Mouse (Mus musculus): ENCODE measurements around the gene Elobl. TPM values are rescaled to one million over a fixed set of nuclear protein-coding genes. Genes with fewer than 3 reads are reported as not detected.

Gene Elobl
- polyA plus RNA-seq, 1 experiment = not detected

DNA sequence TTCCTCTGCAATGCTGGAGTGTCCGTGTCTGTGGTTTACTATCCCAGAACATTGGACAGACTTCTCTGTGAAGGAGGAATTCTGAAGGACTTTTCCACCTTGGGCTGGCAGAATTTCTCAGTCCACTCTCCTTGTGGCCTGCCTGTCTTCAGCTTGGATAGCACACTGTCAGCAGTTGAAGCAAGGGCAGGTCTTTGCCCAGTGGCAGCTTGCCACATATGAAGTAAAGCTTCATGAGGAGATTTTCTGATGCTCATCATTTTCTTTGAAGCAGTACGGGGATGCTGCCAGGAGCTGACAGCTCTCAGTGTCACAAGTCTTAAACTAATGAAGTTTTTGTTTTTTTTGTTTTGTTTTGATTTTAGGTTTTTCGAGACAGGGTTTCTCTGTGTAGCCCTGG lies 7.9 kb downstream of the Elobl start:
- Histone ChIP-seq H3K27ac (ENCODE audit: insufficient read depth, low read depth, low read length) (peak overlapping the region; percentile 58), H3K4me1 (ENCODE audit: control insufficient read depth, insufficient read depth, low read length) (peaks cover 10% of the 10 kb centered on the region), H3K4me3 (ENCODE audit: insufficient read depth, low read length) (no peak overlapping the region)
- TF ChIP-seq CTCF (IDR thresholded peaks at IDR 0.05; ENCODE audit: low read depth, low read length) (no peak), POLR2A (IDR thresholded peaks at IDR 0.05; ENCODE audit: borderline replicate concordance, low read depth, low read length) (no peak)

DNA sequence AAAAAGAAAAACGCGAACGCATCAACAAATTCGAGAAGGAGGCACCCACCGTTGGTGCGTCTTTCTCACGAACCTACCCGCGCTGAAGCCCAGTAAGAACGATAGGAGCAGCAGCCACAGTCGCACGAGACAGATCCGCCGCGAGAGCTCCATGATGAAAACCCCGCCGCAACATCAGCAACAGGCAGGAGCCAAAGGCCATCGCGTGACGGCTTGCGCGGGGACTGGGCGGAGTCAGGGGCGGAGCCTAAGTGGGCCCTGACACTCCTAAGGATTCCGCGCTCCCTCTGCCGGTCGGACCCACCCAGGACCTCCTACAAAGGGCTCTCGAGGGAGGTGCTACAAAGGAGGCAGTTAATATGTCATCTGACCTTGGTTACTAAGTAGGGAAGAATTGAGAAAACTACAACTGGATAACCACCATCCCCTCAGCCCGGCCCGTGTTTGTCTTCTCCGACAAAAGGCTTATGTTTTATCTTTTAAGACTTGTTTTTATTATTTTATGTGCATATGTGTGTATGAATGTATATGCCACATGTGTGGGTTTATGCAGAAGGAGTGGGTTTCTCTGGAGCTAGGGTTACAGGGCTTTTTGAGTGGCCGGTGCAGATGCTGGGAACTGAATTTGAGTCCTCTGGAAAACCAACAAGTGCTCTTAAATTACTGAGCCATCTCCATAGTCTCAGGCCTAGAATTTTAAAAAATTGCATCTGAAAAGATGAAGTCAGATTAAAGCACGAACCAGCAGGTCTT lies 11.3 kb downstream of the Elobl start, which contains the start of gene Scpep1:
Gene Scpep1 (minus strand): TSS at position 249 of the 753 bp plus-strand sequence.
- H3K27ac ChIP-seq (ENCODE audit: insufficient read depth, low read depth, low read length) = peak within 1 kb of the TSS; percentile 96
- H3K4me1 ChIP-seq (ENCODE audit: control insufficient read depth, insufficient read depth, low read length) = peaks cover 38% of the 10 kb centered on the region
- no peak for TF ChIP-seq CTCF (IDR thresholded peaks at IDR 0.05; ENCODE audit: low read depth, low read length)
- TF ChIP-seq POLR2A (IDR thresholded peaks at IDR 0.05; ENCODE audit: borderline replicate concordance, low read depth, low read length) = 0 out of 2 replicates have a peak, but pooled peaks have one; percentile 48
- peak within 1 kb of the TSS; percentile 83 for H3K4me3 ChIP-seq (ENCODE audit: insufficient read depth, low read length)

DNA sequence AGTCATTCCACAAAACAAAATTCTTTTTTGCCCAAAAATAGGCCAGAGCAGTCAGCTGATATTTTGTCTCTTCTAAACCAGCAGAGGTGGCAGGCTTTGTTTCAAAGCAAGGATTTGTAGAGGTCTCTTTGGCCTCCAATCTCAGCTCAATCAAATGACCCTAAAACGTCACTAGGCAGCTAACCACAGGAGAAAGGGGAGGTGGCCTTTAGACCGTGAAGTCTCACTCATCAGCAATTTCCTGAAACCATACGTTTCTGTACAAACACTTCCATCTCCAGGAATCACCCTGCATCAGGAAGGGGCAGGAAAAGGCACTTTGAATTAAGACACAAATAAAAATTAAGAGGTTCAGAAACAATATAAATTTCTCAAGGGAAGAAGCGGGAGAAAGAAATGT lies 11.9 kb downstream of the Elobl start:
- Histone ChIP-seq H3K4me1 (ENCODE audit: control insufficient read depth, insufficient read depth, low read length) (peaks cover 40% of the 10 kb centered on the region), H3K27ac (ENCODE audit: insufficient read depth, low read depth, low read length) (peak overlapping the region; percentile 96), H3K4me3 (ENCODE audit: insufficient read depth, low read length) (peak overlapping the region; percentile 83)
- no peak for TF ChIP-seq POLR2A (IDR thresholded peaks at IDR 0.05; ENCODE audit: borderline replicate concordance, low read depth, low read length)
- no peak for TF ChIP-seq CTCF (IDR thresholded peaks at IDR 0.05; ENCODE audit: low read depth, low read length)

DNA sequence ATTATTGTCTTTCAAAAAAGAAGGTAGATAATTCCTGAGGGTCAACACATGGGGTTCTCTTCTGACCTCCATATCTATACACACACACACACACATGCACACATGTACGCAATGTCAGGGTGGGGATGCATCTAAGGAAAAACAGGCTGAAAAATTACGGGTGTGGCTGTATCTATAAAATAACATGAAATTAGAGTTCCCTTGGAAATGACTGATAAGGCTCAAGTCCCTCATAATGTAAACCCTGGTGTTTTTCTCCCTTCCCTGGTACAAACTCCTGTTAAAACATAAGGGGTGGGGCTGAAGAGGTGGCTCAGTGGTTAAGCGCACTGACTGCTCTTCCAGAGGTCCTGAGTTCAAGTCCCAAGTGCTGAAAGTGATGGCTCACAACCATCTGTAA lies 13.1 kb downstream of the Elobl start:
- Histone ChIP-seq H3K27ac (ENCODE audit: insufficient read depth, low read depth, low read length) (no peak overlapping the region), H3K4me3 (ENCODE audit: insufficient read depth, low read length) (peak overlapping the region; percentile 83), H3K4me1 (ENCODE audit: control insufficient read depth, insufficient read depth, low read length) (peaks cover 46% of the 10 kb centered on the region)
- TF ChIP-seq POLR2A (IDR thresholded peaks at IDR 0.05; ENCODE audit: borderline replicate concordance, low read depth, low read length) (no peak), CTCF (IDR thresholded peaks at IDR 0.05; ENCODE audit: low read depth, low read length) (no peak)

DNA sequence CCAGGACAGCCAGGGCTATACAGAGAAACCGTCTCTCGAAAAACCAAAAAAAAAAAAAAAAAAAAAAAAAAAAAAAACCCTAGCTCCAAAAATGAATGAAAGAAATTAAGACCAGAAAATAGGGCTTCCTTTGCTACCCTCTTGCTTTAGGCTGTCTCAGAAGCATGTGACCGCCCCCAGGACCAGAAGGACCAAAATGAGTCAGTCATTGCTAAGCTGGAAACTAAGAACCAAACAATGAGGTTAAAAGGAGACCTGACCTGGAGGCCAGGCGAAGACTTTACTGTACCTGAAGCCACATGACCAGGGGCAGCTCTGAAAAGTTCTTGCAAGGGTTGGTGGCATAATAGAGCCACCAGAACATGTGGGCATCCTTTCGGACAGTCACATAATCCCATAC lies 14.6 kb downstream of the Elobl start:
- TF ChIP-seq CTCF (IDR thresholded peaks at IDR 0.05; ENCODE audit: low read depth, low read length) = no peak
- no peak for TF ChIP-seq POLR2A (IDR thresholded peaks at IDR 0.05; ENCODE audit: borderline replicate concordance, low read depth, low read length)
- Histone ChIP-seq H3K4me3 (ENCODE audit: insufficient read depth, low read length) (no peak overlapping the region), H3K27ac (ENCODE audit: insufficient read depth, low read depth, low read length) (no peak overlapping the region), H3K4me1 (ENCODE audit: control insufficient read depth, insufficient read depth, low read length) (peaks cover 44% of the 10 kb centered on the region)

DNA sequence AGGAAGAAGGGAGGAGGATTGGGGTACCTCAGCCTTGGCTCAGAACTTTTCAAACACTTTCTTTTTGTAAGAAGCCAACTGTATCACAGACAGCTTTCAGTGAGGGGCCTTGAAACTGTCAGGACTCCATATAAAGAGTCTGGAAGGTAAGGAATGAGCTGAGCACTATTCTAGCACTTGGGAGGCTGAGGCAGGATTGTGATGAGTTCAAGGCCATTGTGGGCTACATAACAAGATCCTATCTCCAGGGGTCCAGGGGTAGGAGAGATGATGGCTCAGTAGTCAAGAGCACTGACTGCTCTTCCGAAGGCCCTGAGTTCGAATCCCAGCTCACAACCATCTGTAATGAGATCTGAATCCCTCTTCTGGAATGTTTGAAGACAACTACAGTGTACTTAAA lies 15.2 kb downstream of the Elobl start:
- TF ChIP-seq POLR2A (IDR thresholded peaks at IDR 0.05; ENCODE audit: borderline replicate concordance, low read depth, low read length) = no peak
- TF ChIP-seq CTCF (IDR thresholded peaks at IDR 0.05; ENCODE audit: low read depth, low read length) = no peak
- Histone ChIP-seq H3K4me1 (ENCODE audit: control insufficient read depth, insufficient read depth, low read length) (peaks cover 48% of the 10 kb centered on the region), H3K27ac (ENCODE audit: insufficient read depth, low read depth, low read length) (no peak overlapping the region), H3K4me3 (ENCODE audit: insufficient read depth, low read length) (no peak overlapping the region)

- peak overlapping the region; percentile 66 for H3K27ac ChIP-seq (ENCODE audit: insufficient read depth, low read depth, low read length)
- TF ChIP-seq CTCF (IDR thresholded peaks at IDR 0.05; ENCODE audit: low read depth, low read length) (no peak), POLR2A (IDR thresholded peaks at IDR 0.05; ENCODE audit: borderline replicate concordance, low read depth, low read length) (no peak)
- H3K4me1 ChIP-seq (ENCODE audit: control insufficient read depth, insufficient read depth, low read length) = peaks cover 49% of the 10 kb centered on the region
- H3K4me3 ChIP-seq (ENCODE audit: insufficient read depth, low read length) = 0 out of 2 replicates have a peak overlapping the region, but pooled peaks have one; percentile 1
Observed at GRCm38 (mm10) chr11:88950640-88951250, 16.0 kb downstream of the Elobl start.

DNA sequence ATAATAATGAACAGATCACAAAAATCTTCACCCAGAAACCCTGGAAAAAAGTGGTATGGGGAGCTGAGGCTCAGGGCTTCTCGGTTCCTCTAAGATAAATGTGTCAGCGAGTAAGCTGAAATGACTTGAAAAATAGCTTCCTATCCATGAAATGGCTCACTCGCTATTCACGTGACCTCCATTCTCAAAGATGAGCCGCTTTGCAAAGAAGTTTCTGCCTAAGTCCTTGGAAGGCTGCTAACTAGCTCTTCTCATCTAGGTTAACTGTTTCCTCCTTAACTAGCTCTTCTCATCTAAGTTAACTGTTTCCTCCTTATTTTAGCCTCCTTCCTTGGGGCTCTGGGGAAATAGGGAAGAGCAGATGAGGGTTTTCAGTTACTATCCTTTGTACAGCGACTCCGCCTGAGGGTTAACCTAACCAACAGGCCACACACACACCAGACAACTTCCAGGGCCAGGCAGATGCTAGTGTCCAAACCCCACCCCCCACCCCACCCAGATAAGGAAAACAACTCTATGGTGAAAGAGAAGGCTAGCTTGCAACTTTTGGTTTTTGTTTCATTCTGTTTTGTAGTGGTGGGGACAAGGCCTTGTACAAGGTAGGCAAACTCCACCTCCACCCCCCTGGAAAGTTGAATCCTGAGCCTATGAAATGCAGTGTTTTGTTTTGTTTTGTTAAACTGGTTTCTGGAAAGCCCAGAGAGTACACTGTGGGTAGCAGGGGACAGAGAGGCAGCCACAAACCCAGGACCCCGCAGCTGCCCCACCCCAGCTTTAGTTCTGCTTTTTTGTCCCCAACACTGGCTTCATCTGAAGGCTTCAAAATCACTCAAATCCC lies 16.7 kb downstream of the Elobl start:
- peak overlapping the region; percentile 66 for H3K27ac ChIP-seq (ENCODE audit: insufficient read depth, low read depth, low read length)
- peaks cover 46% of the 10 kb centered on the region for H3K4me1 ChIP-seq (ENCODE audit: control insufficient read depth, insufficient read depth, low read length)
- 0 out of 2 replicates have a peak overlapping the region, but pooled peaks have one; percentile 1 for H3K4me3 ChIP-seq (ENCODE audit: insufficient read depth, low read length)
- TF ChIP-seq CTCF (IDR thresholded peaks at IDR 0.05; ENCODE audit: low read depth, low read length) = no peak
- no peak for TF ChIP-seq POLR2A (IDR thresholded peaks at IDR 0.05; ENCODE audit: borderline replicate concordance, low read depth, low read length)

DNA sequence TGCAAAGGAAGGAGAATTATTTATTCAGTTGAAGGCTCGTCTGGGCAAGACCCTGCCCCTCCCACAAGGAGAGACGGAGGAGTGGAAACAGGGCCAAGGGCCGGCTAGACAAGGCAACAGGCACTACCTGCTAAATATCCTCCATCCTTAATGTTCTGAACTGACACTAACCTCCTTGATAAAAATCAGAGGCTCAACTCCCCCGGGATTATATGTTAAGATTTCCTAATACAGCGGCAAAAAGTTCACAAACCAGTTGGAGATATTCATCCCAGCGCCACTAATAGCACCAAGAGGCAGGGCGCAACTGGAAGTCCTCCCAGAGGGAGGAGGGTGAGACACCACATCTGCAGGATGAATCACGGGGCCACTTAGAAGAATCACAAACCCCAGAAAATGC lies 17.8 kb downstream of the Elobl start:
- Histone ChIP-seq H3K27ac (ENCODE audit: insufficient read depth, low read depth, low read length) (no peak overlapping the region), H3K4me1 (ENCODE audit: control insufficient read depth, insufficient read depth, low read length) (peaks cover 46% of the 10 kb centered on the region), H3K4me3 (ENCODE audit: insufficient read depth, low read length) (no peak overlapping the region)
- no peak for TF ChIP-seq CTCF (IDR thresholded peaks at IDR 0.05; ENCODE audit: low read depth, low read length)
- no peak for TF ChIP-seq POLR2A (IDR thresholded peaks at IDR 0.05; ENCODE audit: borderline replicate concordance, low read depth, low read length)
